Mouse (Mus musculus) T-helper 17 cell (primary cell): ENCODE results near the gene Tmem234.

ENCODE experiments used
- in situ Hi-C, 2 experiments: fragments of 300-600 bp; cut with MboI, MseI; formaldehyde crosslinking; loops; 1 replicate in 1 of 2; 2 replicates in 1 of 2; pipeline ENCODE4 v1.15.1; 2025; ENCODE audit warnings: high pct_unique_total_duplicates in 2 of 2

The Tmem234 gene

GRCm38 (mm10) chr4:129577688-129578087, 22.8 kb upstream of the Tmem234 start:
- in situ Hi-C loops, result no loop called here

DNA sequence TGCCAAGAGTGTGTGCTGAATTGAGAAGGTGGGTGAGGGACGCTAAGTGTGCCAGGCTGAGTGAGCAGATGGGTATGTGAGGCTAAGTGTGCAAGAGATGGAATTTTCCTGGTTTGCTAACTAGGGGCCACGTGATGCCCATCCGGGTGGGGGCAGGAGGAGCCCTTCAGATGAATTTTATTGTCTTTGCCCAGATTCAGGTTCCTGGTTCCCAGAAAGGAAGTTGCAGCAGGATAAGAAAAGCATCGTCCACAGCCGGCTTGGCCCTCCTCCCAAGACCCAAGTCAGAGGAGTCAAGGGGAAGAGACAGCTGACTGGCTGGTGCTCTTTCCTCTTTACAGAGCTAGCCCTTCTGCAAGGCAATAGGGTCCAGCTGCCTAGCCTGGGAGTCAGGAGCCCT, 22.0 kb upstream of the Tmem234 start, which contains the start of gene Fam167b:
Gene Fam167b, minus strand, starts transcription at position 84 of the 400 bp plus-strand sequence.
- in situ Hi-C loops, result no loop called here

DNA sequence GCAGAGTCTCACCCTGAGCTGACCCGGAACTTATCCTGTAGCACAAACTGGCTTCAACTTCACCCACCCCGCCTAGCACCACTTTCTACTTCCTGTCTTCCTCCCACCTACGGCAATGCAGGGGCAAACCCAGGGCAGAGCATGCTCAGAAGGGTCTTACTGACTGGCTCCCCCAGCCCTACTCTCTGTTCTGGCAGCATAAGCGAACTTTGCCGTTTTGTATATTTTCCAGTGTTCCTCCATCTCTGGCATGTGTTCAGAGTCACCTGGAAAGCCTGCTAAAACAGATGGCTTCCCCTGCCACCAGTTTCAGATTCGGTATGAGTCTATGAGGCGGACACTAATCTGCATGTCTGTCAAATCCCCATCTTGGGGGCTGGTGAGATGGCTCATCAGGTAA, 20.1 kb upstream of the Tmem234 start:
- in situ Hi-C loops, result no loop called here

GRCm38 (mm10) chr4:129582251-129582650, 18.2 kb upstream of the Tmem234 start:
- in situ Hi-C loops, result no loop called here

GRCm38 (mm10) chr4:129584370-129584769, 16.1 kb upstream of the Tmem234 start:
- in situ Hi-C loops, result no loop called here

DNA sequence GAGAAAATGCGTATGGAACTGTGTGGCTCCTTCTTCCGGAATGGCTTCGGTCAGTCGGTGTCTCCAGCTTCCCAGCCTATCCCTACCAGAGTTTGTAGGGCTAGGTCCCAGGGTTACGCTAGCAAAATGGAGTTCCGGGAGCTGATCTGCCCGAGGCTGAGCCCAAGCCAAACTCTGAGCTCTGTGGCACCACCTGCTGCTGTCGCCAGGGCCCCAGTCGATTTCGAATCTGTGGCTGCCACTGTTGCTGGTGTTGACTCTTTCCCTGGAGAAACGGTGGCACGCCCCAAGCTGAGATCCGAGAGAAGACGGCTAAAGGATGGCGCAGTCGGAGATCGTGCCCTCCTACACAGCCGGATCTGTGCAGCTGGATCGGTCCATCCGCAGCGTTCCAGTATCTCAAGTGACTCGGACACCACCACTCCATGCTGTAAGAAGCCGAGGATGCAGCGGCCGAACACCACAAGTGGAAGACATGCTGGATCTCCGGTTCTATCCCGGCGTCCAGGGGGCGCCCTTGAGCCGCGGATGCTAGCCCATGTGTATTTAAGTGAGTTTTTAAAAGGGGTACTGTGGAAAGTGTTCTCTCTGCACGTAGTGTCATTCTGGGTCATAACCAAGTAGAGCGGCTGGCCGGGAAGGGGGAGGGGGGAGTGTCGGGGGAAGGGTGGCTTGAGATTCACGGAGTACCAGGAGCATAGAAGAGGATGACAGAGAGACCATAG, 15.4 kb upstream of the Tmem234 start:
- in situ Hi-C loops, result no loop called here

DNA sequence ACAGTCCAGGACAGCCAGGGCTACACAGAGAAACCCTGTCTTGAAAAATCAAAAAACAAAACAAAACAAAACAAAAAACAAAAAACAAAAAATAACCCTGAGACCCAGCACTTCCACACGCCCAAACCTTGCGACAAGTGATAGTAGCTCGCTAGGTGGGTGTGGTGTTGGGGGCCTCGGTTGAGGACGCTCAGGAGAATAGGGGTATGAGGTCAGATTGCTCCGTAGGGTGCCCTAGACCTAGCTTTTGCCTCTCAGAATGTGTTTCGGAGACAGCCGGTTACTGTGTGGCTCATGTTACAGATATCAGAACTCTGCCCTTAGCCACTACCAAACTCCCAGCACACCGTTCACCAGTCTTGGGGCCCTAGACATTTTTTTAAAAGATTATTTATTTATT, 14.7 kb upstream of the Tmem234 start:
- in situ Hi-C loops, result no loop called here

GRCm38 (mm10) chr4:129586943-129587342, 13.5 kb upstream of the Tmem234 start:
- in situ Hi-C loops, result no loop called here

DNA sequence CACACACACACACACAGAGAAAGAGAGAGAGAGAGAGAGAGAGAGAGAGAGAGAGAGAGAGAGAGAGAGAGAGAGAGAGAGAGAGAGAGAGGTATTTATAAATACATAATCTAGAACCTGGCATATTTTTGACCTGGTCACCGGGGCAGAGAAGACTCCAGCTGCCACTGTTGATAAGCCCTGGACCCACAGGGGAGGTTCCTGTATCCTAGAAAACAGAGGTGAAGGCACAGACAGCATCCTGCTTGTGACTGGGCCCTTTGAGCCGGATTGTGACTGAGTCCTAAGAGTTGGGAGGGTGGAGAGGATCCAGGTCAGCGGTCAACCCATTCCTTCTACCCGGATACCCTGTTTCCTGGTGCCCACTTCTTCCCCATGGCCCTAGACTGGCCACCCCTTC, 11.6 kb upstream of the Tmem234 start:
- in situ Hi-C loops, result no loop called here

DNA sequence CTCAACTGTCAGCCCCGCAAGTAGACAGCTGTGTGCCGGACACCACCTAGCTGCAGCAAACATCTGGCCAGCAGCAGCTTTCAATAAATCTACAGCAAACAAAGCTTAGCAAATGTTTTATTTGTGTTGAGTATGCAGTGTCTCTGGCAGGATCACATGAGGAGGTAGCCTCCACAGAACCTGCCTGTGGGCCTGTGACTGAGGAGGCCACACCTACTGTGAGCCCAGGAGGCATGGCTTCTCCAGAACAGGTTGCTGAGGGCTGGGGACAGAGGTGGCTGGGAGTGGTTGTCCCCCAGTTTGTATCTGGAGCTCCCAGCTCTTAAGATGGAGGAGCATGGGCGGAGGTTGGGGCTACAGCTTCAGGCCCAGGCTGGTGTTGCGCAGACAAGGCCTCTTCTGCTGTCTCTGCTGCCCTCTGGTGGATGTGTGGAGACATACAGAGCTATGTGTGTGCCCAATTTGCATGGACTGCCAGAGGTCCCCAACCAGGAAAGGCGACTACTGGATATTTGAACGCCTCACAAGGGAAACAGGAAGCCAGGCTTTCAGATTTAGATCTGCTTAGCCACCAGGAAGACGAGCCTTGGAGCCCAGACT, 8.1 kb downstream of the Tmem234 start:
- in situ Hi-C loops, result loop anchor here in 1 of 2 experiments (10.0 kb wide), 1 partner anchor 54 kb away; no protein-coding TSS in a partner anchor

DNA sequence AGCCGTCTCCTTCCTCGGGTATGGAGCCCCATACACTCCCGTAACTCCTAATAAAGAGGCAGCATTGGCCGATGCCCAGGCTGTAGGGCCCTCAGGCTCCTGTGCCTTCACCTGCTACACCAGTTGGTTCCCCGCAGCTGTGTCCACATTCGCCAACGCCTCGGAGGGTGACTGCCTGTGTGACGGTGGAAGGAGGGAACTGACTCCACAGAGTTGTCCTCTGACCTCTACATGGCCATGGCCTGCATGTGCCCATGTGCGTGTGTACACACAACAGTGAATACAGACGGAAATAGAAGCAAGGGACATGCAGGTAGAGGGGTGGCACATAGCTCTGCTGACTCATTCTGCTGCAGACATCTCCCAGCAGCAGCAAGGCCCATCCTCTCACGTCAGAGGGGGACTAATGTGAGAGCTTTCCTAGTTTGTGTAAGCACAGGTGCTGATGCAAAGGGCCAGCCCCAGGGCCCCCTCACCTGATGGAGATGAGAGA, 8.7 kb downstream of the Tmem234 start:
- in situ Hi-C loops, result loop anchor here in 1 of 2 experiments (10.0 kb wide), 1 partner anchor 54 kb away; no protein-coding TSS in a partner anchor

- in situ Hi-C loops, result loop anchor here in 1 of 2 experiments (10.0 kb wide), 1 partner anchor 265 kb away; no protein-coding TSS in a partner anchor
Observed at GRCm38 (mm10) chr4:129610026-129610425, 9.6 kb downstream of the Tmem234 start.

GRCm38 (mm10) chr4:129610472-129610871, 10.0 kb downstream of the Tmem234 start:
- in situ Hi-C loops, result loop anchor here in 1 of 2 experiments (10.0 kb wide), 1 partner anchor 266 kb away; no protein-coding TSS in a partner anchor

DNA sequence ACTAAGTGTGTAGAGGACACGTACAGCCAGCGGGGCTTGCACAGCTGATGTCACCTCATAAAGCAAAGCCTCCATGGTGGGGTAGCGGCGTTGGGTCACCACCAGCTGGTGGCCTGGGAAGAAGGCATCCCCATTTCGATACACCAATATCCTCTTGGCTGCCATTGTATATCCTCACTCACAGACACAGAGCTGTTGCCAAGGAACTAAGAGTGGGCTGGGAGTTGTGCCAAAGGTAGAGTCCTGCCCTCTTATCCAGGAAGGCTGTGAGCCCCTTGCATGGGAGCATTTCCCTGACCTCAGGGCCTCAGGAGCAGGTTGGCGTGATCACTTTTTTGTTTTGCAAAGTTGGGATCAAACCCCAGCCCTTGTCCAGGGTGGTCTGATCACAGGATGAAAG, 13.6 kb downstream of the Tmem234 start, which contains the start of gene Dcdc2b:
Gene Dcdc2b, minus strand, starts transcription at position 165 of the 400 bp plus-strand sequence.
- in situ Hi-C loops, result loop anchor here in 1 of 2 experiments (10.0 kb wide), 1 partner anchor 269 kb away; no protein-coding TSS in a partner anchor

- in situ Hi-C loops, result loop anchor here in 1 of 2 experiments (10.0 kb wide), 1 partner anchor 271 kb away; no protein-coding TSS in a partner anchor
Observed at GRCm38 (mm10) chr4:129615801-129616290, 15.4 kb downstream of the Tmem234 start.

GRCm38 (mm10) chr4:129616631-129617030, 16.2 kb downstream of the Tmem234 start:
- in situ Hi-C loops, result loop anchor here in 1 of 2 experiments (10.0 kb wide), 1 partner anchor 272 kb away; no protein-coding TSS in a partner anchor

DNA sequence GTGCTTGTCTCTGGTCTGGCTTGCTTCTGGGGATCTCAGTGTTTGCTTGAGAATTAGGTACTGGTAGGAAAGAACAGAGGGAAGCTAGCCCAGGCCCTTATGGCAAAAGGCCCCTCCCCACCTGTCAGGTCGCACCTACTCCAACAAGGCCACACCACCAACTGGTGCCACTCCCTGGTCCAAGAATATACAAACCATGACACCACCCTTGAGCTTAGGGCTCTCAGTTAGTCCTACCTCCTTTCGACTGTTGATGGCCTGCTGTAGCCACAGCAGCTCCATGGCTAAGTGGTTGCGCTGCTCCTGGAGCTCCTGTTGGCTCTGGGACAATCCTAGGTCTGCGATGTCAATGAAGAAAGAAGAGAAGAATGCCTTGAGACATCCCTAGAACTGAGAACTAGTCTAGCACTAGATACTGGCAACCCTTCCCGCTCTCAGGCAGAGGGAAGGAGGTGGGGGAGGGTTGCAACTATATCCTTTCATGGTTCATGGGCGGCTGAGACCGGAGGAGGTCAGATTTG, 16.7 kb downstream of the Tmem234 start:
- in situ Hi-C loops, result loop anchor here in 1 of 2 experiments (10.0 kb wide), 1 partner anchor 272 kb away; no protein-coding TSS in a partner anchor

DNA sequence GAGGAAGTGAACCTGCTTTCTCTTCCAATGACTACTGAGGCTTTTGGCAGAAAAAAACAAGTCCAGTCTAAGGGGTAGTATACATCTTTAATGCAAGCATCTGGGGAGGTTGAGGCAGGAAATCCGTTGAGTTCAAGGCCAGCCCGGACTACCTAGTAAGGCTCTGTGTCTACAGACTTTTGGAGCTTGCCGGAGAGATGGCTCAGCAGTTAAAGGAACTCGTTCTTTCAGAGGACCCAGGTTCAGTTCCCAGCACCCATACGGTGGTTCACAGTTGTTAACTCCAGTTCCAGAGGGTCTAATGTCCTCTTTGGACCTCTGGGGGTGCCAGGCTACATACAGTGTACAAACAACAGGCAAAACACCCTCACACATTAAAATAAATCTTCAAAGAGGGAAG, 17.6 kb downstream of the Tmem234 start:
- in situ Hi-C loops, result loop anchor here in 1 of 2 experiments (10.0 kb wide), 1 partner anchor 273 kb away; no protein-coding TSS in a partner anchor

DNA sequence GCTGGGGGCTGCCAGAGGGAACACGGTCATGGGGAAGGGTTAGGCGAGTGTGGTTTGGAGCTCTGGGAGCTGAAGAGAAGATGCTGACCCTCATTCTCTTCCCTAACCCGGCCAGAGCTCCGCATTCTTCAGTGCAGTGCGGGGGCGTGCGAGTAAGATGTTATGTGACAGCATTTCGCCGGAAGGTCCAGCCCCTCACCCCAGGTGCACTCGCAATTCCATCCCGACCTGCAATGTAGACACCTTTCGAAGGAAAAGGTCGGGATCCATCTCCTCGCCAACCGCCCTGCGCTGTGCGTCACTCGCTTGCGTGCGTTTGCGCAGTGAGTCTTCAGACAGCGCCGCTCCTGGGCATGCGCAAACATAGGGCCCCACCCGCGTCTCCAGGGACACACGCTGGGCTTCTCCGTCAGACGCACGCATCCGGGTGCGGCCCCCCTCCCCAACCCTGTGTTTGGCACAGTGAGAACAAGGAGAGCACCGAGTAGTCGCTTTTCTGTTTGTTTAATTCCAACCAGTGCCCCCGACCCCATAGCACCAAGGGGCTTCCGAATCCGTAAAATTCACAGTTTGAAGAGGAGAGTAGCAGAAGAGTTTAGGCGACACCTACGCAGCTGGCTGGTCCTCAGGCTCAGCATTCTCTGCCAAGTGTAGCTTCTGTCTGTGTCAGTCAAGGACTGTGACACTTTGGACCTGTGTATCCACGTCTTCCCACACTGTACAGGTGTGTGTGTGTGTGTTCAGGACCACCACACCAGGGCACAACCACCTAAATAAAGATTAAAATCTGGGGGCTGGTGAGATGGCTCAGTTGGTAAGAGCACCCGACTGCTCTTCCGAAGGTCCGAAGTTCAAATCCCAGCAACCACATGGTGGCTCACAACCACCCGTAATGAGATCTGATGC, 18.6 kb downstream of the Tmem234 start, which contains the start of gene Iqcc:
Gene Iqcc, minus strand, starts transcription at position 314 of the 906 bp plus-strand sequence.
- in situ Hi-C loops, result loop anchor here in 1 of 2 experiments (10.0 kb wide), 1 partner anchor 274 kb away; no protein-coding TSS in a partner anchor
